Mouse (Mus musculus) left cerebral cortex, adult 9 months (tissue): ENCODE data around the gene Dach1.

Experiments used
- DNase-seq, 2 experiments: peaks; one replicate each; pipeline ENCODE4 v3.0.0; 2022; ENCODE audit warnings: low spot score in 2 of 2

Gene Dach1

GRCm38 (mm10) chr14:97850486-97850885 lies 319.1 kb downstream of the Dach1 start:
- DNase-seq, result no peak

DNA sequence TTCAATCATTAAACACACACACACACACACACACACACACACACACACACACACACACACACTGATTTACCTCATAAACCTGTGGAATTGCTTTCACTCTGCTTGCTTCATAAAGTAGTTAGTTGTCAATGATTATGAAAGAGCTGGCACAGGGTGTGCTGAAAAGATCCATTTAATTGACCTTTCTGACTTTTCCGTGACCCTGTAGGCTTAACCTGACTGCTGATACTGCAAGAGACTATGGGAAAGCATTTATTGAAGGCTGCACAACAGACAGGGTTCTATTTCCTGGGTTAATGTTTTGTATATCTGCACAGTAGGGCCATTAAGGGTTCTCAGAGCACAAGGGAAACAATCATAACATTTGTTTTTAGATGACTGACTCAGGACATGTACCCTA lies 321.9 kb downstream of the Dach1 start:
- no peak for DNase-seq

DNA sequence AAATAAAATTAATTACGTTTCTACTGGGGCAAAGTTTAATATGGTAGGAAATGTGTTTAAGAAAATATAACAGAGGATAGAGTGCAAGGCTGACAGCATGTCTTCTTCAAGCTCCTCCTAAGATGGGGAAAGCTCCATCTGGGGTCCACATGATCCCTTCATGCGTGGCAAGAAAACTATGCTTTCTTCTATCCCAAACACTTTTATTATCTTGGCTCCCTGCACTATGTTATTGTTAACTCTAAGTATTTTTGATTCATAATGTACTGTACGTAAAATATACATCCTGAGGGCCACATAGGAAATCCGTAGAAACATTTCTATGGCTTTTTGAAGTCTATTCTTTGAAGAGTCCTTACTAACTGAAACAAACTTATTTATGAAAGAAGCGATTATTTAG lies 330.3 kb downstream of the Dach1 start:
- DNase-seq, result no peak

DNA sequence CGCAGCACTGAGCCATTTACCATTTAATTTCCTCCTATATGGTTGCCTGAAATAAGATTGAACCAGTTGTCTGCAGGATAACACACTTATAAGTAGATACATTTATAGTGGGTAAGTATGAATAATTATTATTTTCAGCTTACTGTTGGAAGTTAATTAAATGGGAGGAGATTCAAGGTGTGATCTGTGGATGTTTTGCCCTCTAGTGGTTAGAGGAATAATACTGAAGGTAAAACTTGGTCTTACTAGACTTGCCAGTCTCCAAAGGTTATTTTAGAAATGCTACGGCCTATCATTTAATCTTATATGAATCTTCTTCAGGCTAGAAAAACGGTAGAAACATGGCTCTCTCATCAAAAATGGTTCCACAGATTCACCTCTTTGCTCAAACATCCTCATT lies 339.7 kb downstream of the Dach1 start:
- DNase-seq, result no peak

DNA sequence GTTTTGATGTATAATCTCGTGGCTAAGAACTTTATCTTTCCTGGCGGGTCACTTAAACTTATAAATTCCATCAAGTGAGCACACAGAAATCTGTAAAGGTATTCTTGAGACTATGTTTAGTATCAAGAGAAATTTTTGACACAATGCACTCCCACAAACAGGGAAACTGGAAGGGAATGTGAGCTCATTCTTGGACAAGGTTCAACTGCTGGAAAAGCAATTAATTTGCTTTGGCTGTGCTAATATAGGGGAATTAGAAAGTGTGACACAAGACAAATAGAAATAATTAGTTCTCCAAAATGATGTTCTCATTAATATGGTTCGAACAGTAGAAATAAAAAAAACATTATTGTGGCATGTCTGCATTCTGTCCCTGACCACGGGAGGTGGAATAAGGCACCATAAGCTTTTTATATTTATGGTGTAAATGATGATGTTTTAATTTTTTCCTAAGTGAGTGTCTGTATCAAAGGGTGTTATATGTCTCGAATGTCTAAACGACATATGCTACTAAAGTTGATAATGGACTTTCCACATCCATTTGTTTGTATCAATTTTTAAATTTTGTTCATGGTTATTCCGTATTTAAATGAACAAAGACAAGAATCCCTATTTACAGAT lies 354.9 kb downstream of the Dach1 start:
- no peak for DNase-seq

- no peak for DNase-seq
Measured at GRCm38 (mm10) chr14:97813557-97813956, 356.0 kb downstream of the Dach1 start.

GRCm38 (mm10) chr14:97795385-97795952 lies 374.1 kb downstream of the Dach1 start:
- DNase-seq, result no peak

- DNase-seq, result no peak
Measured at GRCm38 (mm10) chr14:97774135-97774767, 395.3 kb downstream of the Dach1 start.

- DNase-seq, result no peak
Measured at GRCm38 (mm10) chr14:97754400-97754799, 415.2 kb downstream of the Dach1 start.

GRCm38 (mm10) chr14:97753973-97754372 lies 415.6 kb downstream of the Dach1 start:
- DNase-seq, result no peak

GRCm38 (mm10) chr14:97743252-97743651 lies 426.3 kb downstream of the Dach1 start:
- DNase-seq, result no peak

- DNase-seq, result no peak
Measured at GRCm38 (mm10) chr14:97742785-97743184, 426.8 kb downstream of the Dach1 start.
